Mouse (Mus musculus): ENCODE measurements around the gene Gadd45g. TPM values are rescaled to one million over a fixed set of nuclear protein-coding genes. Genes with fewer than 3 reads are reported as not detected.

The Gadd45g gene
- polyA plus RNA-seq, 1 experiment, result 78.9 TPM

DNA sequence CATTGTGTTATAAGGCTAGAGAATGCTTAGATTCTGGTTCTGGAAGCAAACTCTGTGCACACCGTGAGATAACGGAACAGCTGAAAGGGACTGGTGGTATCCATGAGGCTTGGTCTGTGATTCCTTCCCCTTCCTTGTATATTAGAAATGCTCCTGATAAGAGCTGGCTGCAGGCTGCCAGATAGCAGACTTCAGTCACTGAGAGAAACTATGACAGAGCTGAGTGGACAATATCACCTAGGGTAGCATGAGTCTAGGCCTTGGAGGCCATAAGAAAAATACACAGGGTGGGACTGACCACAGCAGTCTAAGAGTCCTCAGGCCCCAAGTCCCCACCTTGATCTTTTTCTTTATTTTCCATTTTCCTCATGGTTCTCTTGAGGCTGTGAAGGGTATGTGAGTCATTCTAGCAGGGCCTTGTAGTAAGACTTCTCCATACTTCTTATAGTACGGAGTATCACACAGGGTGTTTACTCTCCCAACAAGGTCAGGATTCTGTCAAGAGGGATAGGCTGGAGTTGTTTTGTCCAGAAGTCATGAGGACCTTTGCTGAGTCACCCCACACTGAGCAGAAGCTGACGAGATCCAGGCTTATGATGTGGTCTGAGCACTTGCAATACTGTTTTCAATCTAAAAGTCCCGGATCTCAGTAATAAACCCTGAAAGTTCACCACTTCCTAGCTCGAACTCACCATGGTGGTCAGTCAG lies 45.5 kb downstream of the Gadd45g start:
- no peak for TF ChIP-seq CTCF (IDR thresholded peaks at IDR 0.05; ENCODE audit: borderline replicate concordance, extremely low read depth, insufficient read depth, insufficient read length)
- no peak for TF ChIP-seq POLR2A (IDR thresholded peaks at IDR 0.05; ENCODE audit: borderline replicate concordance, extremely low read depth, insufficient read depth, insufficient read length, poor library complexity, severe bottlenecking)
- DNase-seq (ENCODE audit: low read depth), result no peak

GRCm38 (mm10) chr13:51897579-51897978 lies 51.1 kb downstream of the Gadd45g start:
- no peak for DNase-seq (ENCODE audit: low read depth)

More at GRCm38 (mm10) chr13:51897579-51897978, 51.1 kb downstream of the Gadd45g start:
- TF ChIP-seq POLR2A (IDR thresholded peaks at IDR 0.05; ENCODE audit: borderline replicate concordance, extremely low read depth, insufficient read depth, insufficient read length, poor library complexity, severe bottlenecking), result no peak
- no peak for TF ChIP-seq CTCF (IDR thresholded peaks at IDR 0.05; ENCODE audit: borderline replicate concordance, extremely low read depth, insufficient read depth, insufficient read length)

Other genes starting within 250 kb of the Gadd45g start
- 47.5 and 103 TPM in 2 replicates for gene Cks2, start 201.4 kb upstream of the Gadd45g start, polyA plus RNA-seq (2012; rRNA removed)
- 25.9 and 32.0 TPM in 2 replicates for gene Secisbp2, start 195.0 kb upstream of the Gadd45g start, polyA plus RNA-seq (2012; rRNA removed)
- 20.4 and 25.6 TPM in 2 replicates for gene Sema4d, start 52.9 kb upstream of the Gadd45g start, polyA plus RNA-seq (2012; rRNA removed)

All from brain, embryonic 14.5 days (tissue).